Mouse (Mus musculus) spleen, postnatal 14 days (tissue): Measurements from ENCODE around the gene Olfr250.
"Not testable (repeated sequence)": the region's sequence is repeated elsewhere in the genome, so short reads cannot be mapped to it uniquely, and the experiment has no call there.

Source experiments
- DNase-seq, 2 experiments: peaks; one replicate each; pipeline ENCODE4 v3.0.0; 2021 to 2022; ENCODE audit warnings: low spot score in 2 of 2

Olfr250 gene

DNA sequence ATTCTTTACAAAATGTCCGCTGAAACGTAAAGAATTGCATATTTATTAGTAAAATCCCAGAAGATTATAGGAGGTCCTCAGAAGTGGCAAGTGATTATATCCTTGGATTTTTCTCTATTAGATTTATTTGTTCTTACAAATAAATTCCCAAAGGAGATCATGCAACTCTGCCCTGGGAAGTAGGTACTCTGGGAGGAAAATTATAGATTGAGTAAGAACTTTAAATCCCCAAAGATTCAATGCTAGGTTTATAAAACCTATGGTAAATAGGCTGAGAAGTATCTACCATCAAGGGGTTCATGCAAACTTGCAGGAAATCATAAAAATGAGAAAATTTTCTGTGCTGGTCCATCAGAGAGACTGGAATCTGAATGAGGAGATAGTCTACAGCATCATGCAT lies at the start of gene Olfr250:
TSS of gene Olfr250 (plus strand) at position 301 of the 400 bp plus-strand sequence.
- no peak for DNase-seq

DNA sequence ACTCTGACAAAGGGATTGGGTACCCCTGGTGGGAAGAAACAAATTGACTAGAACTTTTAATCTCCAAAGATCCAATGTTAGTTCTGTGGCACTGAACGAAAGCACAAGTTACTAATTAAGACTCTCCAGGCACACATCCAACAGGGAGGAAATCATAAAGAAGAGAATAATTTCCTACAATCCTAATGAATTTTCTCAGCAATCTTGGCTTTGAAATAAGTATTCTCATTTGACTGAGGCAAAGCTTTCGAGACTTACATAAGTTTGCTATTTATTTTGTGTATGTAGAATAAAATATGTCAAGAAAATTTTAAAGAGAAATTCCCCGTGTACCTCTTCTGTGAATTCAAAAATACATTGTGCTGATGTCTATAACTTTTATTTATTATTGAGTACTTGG lies 37.9 kb upstream of the Olfr250 start, which contains the start of gene Olfr25:
TSS of gene Olfr25 (plus strand) at position 301 of the 400 bp plus-strand sequence.
- DNase-seq: no peak

DNA sequence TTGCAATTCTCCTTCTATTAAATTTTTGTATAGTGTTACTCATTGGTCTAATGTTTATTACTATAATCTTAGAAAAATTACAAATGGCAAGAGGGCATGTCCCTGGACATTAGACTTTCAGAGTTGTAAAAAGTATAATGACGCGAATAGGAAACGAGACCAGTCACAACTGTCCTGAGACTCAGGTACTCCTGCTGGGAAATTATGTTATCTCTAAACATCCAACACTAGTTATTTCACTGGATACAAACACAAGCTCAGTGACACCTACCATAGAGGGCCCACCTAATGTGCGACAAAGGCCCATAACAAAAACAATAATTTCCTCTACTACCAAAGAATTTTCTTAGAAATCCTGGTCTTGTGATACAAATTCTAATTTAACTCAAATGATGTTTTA lies 18.6 kb upstream of the Olfr250 start, which contains the start of gene Olfr898:
TSS of gene Olfr898 (plus strand) at position 301 of the 400 bp plus-strand sequence.
- no peak for DNase-seq

DNA sequence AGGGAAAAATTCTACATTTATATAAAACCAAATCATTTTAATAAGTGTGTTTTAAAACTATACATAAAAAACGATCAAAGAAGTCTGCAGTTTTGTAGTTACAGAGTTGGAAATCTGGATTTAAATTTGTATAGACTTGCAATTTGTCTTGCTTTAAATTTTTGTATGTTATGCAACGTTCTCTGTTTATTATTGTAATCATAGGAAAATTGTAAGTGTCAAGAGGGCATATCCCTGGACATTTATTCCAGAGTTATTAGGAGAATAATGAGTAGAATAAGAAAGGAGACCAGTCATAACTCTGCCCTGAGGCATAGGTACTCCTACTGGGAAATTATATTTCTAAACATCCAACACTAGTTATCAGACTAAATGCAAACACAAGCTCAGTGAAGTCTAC lies 10.1 kb downstream of the Olfr250 start, which contains the start of gene Olfr251:
TSS of gene Olfr251 (plus strand) at position 301 of the 400 bp plus-strand sequence.
- DNase-seq: no peak

GRCm38 (mm10) chr9:38401398-38401797 lies 34.7 kb downstream of the Olfr250 start, which contains the start of gene Olfr147:
Gene Olfr147 (plus strand): TSS chr9:38401698.
- DNase-seq: no peak

DNA sequence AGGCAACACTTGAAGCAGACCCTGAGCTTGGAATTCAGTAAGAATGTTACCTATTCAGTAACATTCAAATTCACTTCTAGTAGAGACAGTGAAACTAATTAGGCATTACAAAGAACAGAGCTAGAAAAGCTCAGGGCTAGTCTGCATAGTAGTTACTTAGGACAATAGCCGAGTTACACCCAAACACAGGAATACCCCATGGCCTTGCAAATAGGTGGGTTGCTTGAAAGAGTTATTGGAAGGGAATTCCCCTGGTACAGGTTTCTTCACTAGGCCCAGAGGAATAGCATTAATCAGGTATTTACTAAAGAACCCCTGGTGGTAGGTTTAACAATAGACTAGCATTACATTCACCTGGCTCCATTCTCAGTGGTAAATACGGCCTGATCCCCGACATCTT lies 40.8 kb downstream of the Olfr250 start:
- not testable (repeated sequence) for DNase-seq

GRCm38 (mm10) chr9:38413502-38413901 lies 46.8 kb downstream of the Olfr250 start:
- not testable (repeated sequence) for DNase-seq
